Mouse (Mus musculus): ENCODE measurements around the gene Dand5.

The Dand5 gene

DNA sequence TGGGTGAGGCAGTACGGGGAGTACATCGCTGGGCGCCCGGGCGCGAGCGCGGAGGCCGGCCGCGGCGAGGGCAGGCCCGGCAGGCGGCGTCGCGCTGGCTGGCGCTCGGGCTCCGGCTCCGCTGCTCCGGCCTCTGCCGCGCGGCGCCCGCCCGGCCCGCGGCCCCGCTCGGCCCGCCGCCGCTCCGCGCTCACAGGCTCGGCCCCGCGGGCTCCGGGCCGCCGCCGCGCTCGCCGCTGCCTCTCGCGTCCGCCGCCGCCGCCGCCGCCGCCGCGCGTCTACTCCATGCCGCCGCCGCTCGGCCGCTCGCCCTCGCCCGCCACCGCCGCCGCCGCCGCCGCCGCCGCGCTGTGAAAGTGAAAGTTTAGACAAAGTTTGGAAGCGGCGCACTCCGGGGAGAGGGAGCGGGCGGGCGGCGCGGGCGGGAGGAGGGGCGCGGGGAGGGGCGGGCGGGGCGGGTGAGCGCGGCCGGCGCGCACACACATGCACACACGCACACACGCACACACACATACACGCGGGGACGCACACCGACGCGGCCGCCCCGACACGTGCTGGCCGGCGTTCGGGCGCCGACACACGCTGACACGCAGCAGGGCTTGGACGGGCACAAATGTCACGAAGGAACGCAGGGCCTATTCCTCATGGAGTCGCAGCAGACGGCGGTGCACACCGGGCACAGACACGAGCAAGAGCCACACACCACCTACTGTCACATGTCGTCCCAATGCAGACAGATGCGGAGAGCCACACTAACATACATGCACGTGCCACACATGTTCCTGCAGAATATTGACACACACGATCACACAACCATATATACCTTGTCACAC, 22.4 kb downstream of the Dand5 start, which contains the start of gene Nfix:
Gene Nfix, minus strand, starts transcription at position 346 of the 833 bp plus-strand sequence.
- peak; percentile 42 for DNase-seq (ENCODE audit: low read depth, low spot score)

DNA sequence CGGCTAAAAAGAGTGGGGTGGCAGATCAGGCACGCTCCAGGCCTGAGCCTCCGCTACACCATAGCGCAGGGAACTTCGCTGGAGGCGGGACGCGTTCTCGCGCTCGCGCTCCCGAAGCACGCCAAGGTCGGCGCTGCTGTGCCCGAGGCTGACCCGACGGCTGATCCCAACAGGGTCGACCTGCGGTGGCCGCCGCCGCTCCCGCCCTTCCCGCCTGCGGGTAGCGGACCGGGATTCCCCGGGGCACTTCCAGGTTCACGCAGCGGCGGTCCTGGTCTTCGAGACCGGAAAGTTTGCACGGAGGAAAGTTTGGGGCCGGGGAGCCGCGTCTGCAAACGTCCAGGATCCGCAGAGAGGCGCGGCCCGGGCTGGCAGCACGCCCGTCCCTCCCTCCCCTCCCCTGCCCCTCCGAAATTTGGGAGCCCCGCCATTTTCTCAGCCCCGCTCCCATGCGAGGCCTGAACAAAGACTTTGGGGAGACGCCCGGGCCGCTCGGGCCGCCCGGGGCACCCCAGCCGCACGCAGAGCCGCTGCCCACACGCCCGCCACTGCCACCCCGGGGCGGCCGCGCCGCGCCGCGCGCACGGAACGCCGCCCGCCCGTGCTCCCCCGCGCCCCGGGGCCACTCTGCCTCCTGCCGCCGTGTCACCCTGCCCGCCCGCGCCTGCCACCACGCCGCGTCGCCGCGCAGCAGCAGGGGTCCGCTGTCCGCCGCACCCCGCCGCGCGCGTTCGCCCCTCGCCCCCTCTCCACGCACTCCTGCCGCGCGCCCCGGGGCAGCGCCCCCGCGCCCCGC, 23.3 kb downstream of the Dand5 start:
- peak; percentile 80 for DNase-seq (ENCODE audit: low read depth, low spot score)

DNA sequence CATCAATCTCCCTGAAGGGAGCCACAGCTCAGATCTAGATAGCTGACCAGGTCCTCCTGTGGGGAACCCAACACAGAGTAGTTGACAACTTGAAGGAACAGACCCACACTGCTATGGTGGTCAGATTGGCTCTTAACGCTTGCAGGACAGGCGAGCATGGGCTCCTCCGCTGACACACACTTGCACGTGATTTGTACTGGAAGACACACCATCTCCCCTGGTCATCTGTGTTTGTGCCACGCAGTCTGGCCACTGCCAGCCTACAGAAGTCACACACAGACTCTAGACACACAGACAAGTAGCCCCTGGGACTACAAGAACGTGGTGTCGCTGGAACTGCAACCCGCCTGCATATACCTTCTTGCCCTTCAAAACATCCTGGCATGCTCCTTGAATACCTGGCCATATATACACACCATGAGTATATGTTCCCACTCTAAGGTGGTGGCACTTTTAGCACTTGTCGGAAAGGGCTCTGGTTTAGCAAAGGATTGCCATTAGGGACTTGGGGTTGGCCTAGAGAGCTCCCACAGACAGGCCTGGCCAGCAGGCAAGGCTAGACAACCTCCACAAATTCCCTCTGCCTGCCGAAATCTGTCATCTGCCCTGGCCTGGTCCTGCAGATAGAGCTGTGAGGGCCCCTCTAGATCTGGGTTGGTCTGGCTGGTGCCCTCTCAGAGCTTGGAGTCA, 24.0 kb downstream of the Dand5 start:
- no peak for DNase-seq (ENCODE audit: low read depth, low spot score)

DNA sequence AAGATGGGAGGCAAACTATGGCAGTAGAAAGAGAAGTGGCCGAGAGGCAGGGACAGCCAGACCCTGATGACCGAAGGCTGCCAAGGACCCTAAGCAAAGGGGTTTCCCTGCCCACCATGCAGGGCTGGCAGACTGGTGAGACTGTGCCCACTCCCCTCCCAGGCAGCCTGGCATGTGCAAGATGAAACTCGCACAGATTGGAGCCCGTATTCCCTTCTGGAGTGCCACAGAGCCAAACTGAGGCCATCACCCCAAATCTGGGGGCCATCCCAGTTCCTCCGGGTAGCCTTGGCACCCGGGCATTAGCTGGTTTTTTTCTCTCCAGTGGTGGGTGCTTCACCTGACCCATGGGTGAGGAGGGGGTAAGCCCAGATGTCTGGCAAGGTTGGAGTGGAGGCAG, 24.7 kb downstream of the Dand5 start:
- DNase-seq (ENCODE audit: low read depth, low spot score), result no peak

DNA sequence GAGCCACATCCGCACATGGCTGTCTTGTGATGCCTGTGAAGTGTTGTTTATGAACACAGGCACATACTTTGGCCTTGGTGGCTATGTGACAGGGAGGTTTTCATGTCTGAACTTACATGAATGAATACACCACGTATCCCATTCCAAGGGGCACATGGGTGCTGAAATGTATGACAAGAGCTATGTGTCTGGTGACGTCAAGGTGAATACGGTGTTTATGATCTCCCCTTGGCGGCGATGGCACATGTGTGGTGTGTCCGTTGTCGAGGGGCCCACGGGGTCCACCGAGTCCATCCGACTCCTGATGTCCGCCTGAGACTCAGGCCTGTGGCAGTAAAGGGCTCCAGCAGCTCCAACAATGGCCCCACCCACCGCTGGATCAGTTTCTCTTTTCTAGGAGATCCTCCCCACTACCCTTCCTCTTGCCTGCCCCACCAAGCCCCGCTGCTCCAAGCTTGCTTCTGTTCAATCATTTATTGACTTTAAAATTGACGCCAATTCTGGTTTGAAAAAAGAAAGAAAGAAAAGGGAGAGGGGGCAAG, 25.3 kb downstream of the Dand5 start:
- no peak for DNase-seq (ENCODE audit: low read depth, low spot score)

GRCm38 (mm10) chr8:84794486-84794885, 28.1 kb downstream of the Dand5 start:
- no peak for DNase-seq (ENCODE audit: low read depth, low spot score)

DNA sequence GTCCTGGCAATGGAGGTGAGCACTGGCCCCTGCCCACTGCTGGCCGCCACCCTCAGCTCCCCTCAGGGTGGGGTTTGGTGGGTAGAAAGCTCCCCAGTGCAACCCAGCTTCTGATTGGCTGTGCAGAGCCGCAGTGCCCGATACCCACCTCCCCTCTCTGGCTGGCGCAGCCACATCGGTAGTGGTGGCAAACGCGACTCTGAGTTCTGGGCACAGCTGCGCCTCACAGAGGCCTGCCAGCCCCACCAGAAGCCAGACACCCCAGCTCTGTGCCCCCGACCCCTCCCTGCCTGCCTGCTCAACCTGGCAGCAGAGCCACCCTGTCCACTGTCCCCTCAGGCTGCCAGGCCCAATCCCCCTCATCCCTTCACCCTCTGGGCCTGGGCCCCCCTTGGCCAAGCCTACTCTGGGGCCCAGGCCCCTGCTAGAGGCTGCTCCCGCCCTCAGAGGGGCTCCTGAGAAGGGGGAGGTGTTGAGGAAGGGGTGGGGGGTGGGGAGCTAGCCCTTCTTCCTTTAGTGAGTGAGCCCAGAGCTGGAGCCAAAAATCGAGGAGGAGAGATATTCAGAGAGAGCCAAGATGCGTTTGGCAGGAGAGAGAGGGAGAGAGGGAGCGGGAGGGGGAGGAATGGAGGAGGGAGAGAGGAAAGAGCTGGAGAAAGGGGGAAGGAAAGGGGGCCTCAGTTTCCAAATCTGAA, 28.7 kb downstream of the Dand5 start:
- no peak for DNase-seq (ENCODE audit: low read depth, low spot score)

- no peak for DNase-seq (ENCODE audit: low read depth, low spot score)
These were observed 29.5 kb downstream of the Dand5 start for GRCm38 (mm10) chr8:84793134-84793533.

- DNase-seq (ENCODE audit: low read depth, low spot score), result no peak
These were observed 30.1 kb downstream of the Dand5 start for GRCm38 (mm10) chr8:84792429-84792947.

- no peak for DNase-seq (ENCODE audit: low read depth, low spot score)
These were observed 32.1 kb downstream of the Dand5 start for GRCm38 (mm10) chr8:84790537-84790936.

GRCm38 (mm10) chr8:84789855-84790486, 32.7 kb downstream of the Dand5 start:
- no peak for DNase-seq (ENCODE audit: low read depth, low spot score)

DNA sequence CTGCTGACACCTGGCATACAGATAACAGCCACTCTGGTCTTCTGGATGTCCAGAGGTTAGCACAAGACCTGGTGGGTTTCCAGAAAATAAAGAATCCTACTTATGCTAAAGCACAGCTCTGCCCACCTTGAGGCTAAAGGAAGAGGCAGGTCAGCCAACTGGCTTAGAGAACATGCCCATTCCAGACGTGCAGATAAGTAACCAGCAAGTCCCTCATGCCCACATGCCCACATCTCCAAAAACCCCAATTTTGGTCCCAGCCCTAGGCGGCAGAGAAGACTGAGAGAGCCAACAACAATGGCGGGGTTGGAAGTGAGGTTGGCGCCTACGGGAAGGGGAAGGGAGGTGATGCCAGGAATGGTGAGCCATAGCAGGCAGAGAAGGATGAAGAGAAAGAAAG, 33.3 kb downstream of the Dand5 start:
- DNase-seq (ENCODE audit: low read depth, low spot score), result no peak

- no peak for DNase-seq (ENCODE audit: low read depth, low spot score)
These were observed 33.7 kb downstream of the Dand5 start for GRCm38 (mm10) chr8:84788896-84789295.

DNA sequence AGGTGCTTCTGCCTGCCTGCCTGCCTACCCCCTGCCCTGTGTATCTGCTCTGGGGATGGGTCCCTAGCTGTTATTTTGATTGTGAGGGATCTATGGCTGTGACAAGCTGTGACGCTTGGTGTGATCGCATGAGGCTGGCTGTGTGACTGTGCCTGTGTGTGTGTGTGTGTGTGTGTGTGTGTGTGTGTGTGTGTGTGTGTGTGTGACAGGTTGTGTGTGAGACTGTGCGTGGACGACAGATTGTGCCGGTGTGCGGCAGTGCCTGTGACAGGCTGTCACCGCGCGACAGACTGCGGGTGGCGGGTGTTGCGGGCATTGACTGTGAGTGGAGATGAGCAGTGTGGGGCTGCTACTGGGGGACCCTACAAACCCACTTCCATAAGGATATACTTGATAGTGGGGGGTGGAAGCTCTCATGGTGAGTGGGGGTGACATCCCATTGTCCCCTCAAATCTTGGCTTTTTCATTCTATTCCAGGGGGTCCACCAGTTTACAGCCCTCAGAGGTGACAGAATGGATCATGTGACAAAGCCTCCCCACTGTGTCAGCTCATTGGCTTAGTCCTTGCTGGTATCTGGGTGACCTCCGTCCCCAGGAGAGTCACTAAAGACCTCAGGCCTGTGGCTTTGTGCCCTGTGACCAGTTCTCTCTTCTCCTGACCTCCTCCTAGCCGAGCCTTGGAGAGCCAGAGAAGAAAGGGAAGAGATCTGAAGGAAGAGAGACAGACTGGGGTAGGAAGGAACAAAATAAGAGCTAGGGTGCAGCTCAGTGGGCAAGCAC, 34.9 kb downstream of the Dand5 start:
- DNase-seq (ENCODE audit: low read depth, low spot score), result no peak

- no peak for DNase-seq (ENCODE audit: low read depth, low spot score)
These were observed 35.7 kb downstream of the Dand5 start for GRCm38 (mm10) chr8:84786801-84787467.

GRCm38 (mm10) chr8:84785756-84786677, 36.6 kb downstream of the Dand5 start:
- peak; percentile 84 for DNase-seq (ENCODE audit: low read depth, low spot score)

GRCm38 (mm10) chr8:84785506-84785755, 37.2 kb downstream of the Dand5 start:
- DNase-seq (ENCODE audit: low read depth, low spot score), result peak; percentile 73

Measured in ES-CJ7 (cell line).